Mouse (Mus musculus) MN1 (cell line): Measurements from ENCODE around the gene Myl4.

ENCODE experiments used
- DNase-seq: peaks from one replicate; pipeline ENCODE4 v3.0.0-alpha.2; 2016; ENCODE audit warnings: low spot score

Myl4 gene

GRCm38 (mm10) chr11:104637010-104637409 is 86.5 kb downstream of the Myl4 start:
- no peak for DNase-seq

GRCm38 (mm10) chr11:104638006-104638405 is 87.5 kb downstream of the Myl4 start:
- no peak for DNase-seq

- no peak for DNase-seq
These were observed 88.4 kb downstream of the Myl4 start for GRCm38 (mm10) chr11:104638906-104639305.

GRCm38 (mm10) chr11:104639634-104640033 is 89.2 kb downstream of the Myl4 start:
- no peak for DNase-seq

- DNase-seq = no peak
These were observed 90.4 kb downstream of the Myl4 start for GRCm38 (mm10) chr11:104640894-104641293.

GRCm38 (mm10) chr11:104643236-104643635 is 92.8 kb downstream of the Myl4 start:
- DNase-seq = no peak
